Mouse (Mus musculus) embryonic facial prominence, embryonic 14.5 days (tissue): Measurements from ENCODE around the gene 9130019O22Rik. TPM values are rescaled to one million over a fixed set of nuclear protein-coding genes. Genes with fewer than 3 reads are reported as not detected.
A peak's percentile ranks its signal among the peaks of the same experiment; 100 is the strongest.
"Not testable (repeated sequence)": the region's sequence is repeated elsewhere in the genome, so short reads cannot be mapped to it uniquely, and the experiment has no call there.

Experiments used
- ATAC-seq: fragments of 200-750 bp; cut with Nextera tagmentation; 2 replicates; pipeline ENCODE4 v1.8.0; 2017; ENCODE audit warnings: low read depth, moderate number of reproducible peaks, moderate TSS enrichment
- DNase-seq: peaks from one replicate; pipeline ENCODE4 v3.0.0-alpha.2; 2015; ENCODE audit warnings: low spot score
- H3K27ac ChIP-seq: fragments of 300-500 bp; sonication (generic); replicated peaks from 2 replicates; pipeline ENCODE4 v1.5.1; 2014; ENCODE audit warnings: low read depth, mild to moderate bottlenecking, low read length, moderate library complexity
- H3K27me3 ChIP-seq: fragments of 300-500 bp; sonication (generic); replicated peaks from 2 replicates; pipeline ENCODE4 v1.6.1; 2014; ENCODE audit warnings: low read length; ENCODE audit not compliant: control insufficient read depth, insufficient read depth
- H3K36me3 ChIP-seq: fragments of 300-500 bp; sonication (generic); 2 replicates; pipeline ENCODE4 v1.6.1; 2014; ENCODE audit warnings: low read length, mixed read lengths; ENCODE audit not compliant: control insufficient read depth, insufficient read depth
- H3K4me1 ChIP-seq: fragments of 300-500 bp; sonication (generic); 2 replicates; pipeline ENCODE4 v1.6.1; 2014; ENCODE audit warnings: antibody characterized with exemption, low read length; ENCODE audit not compliant: control insufficient read depth, insufficient read depth
- H3K4me2 ChIP-seq: fragments of 300-500 bp; sonication (generic); 2 replicates; pipeline ENCODE4 v1.6.1; 2014; ENCODE audit warnings: low read depth, mild to moderate bottlenecking, low read length, moderate library complexity, mixed read lengths
- H3K4me3 ChIP-seq: fragments of 300-500 bp; sonication (generic); 2 replicates; pipeline ENCODE4 v1.5.1; 2014; ENCODE audit warnings: low read depth, mild to moderate bottlenecking, low read length
- H3K9ac ChIP-seq: fragments of 300-500 bp; sonication (generic); 2 replicates; pipeline ENCODE4 v1.6.1; 2014; ENCODE audit warnings: low read depth, mild to moderate bottlenecking, low read length, moderate library complexity, mixed read lengths
- H3K9me3 ChIP-seq: fragments of 300-500 bp; sonication (generic); 2 replicates; pipeline ENCODE4 v1.6.1; 2016; ENCODE audit warnings: low read length; ENCODE audit not compliant: control insufficient read depth
- WGBS: fragments of 180-500 bp; shearing (Covaris S2); extraction: QIAGEN DNeasy Blood & Tissue Kit; methylation state at CpG from one replicate; pipeline ENCODE4 v1.1.7; 2014; 5-methylcytosine and 5-hydroxymethylcytosine counted together
- polyA plus RNA-seq: library from polyadenylated mRNA; unstranded; fragments of >200 nt; fragmentation: Nextera tagmentation; extraction: Ambion mirVana; gene quantifications from 2 replicates; pipeline ENCODE4 v1.2.1, GENCODE M21; 2014

9130019O22Rik gene
- polyA plus RNA-seq, 1 experiment from 2014 or later: 5.9 TPM

DNA sequence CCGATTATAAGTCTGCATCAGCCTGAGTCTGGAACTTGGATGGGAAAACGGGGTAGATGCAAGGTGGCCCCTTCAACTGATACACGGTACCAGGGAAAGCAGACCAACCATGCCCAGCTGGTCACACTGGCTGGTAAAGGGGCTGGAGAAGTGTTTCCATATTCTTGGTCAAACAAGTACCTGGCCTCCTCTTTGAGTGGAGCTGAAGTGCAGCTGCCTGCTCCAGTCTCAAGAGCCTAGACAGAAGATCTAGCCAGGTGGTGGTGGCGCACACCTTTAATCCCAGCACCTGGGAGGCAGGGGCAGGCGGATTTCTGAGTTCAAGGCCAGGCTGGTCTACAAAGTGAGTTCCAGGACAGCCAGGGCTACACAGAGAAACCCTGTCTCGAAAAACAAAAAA, 45.1 kb downstream of the 9130019O22Rik start:
- 93% methylated on average over 6 of the region's 6 CpGs for WGBS
- H3K9ac ChIP-seq, DNase-seq, H3K27me3 ChIP-seq, ATAC-seq, H3K4me2 ChIP-seq, H3K9me3 ChIP-seq, H3K27ac ChIP-seq, H3K4me1 ChIP-seq, H3K4me3 ChIP-seq: not testable (repeated sequence)
- peaks cover 22% of the 10 kb centered on the region for H3K36me3 ChIP-seq

GRCm38 (mm10) chr7:127341356-127341755, 45.6 kb downstream of the 9130019O22Rik start:
- Histone ChIP-seq H3K9me3 (no peaks in the 10 kb centered on the region), H3K27ac (no peak overlapping the region), H3K4me3 (no peak overlapping the region), H3K4me1 (peaks cover 7% of the 10 kb centered on the region; the same call in 1 of the 2 replicates), H3K27me3 (no peaks in the 10 kb centered on the region), H3K9ac (no peak overlapping the region), H3K4me2 (no peak overlapping the region), H3K36me3 (peaks cover 22% of the 10 kb centered on the region)
- ATAC-seq: no peak
- no peak for DNase-seq
- WGBS: 96% methylated on average over 8 of the region's 8 CpGs

DNA sequence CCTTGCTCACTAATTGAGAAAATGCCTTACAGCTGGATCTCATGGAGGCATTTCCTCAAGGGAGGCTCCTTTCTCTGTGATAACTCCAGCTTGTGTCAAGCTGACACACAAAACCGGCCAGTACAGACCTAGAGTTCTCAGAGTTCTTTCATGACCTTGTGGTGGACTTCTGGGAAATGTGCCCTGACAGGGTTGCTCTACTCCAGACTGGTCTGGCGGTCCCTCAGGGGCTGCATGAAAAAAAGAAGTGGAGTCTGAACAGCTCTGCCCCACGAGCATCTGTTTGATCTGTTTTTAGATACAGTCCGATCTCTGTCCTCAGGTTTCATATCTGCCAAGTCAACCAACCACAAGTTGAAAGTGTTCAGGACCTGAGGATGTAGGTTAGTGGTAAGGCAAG, 49.3 kb downstream of the 9130019O22Rik start:
- 50% methylated on average over 4 of the region's 4 CpGs for WGBS
- DNase-seq (no peak), ATAC-seq (0 out of 2 replicates have a peak, but pooled peaks have one; percentile 30)
- H3K4me2 ChIP-seq: no peak overlapping the region
- H3K27me3 ChIP-seq: no peaks in the 10 kb centered on the region
- H3K4me1 ChIP-seq: no peaks in the 10 kb centered on the region
- peaks cover 10% of the 10 kb centered on the region for H3K36me3 ChIP-seq
- no peak overlapping the region for H3K9ac ChIP-seq
- H3K27ac ChIP-seq: no peak overlapping the region
- H3K9me3 ChIP-seq: no peaks in the 10 kb centered on the region
- H3K4me3 ChIP-seq: no peak overlapping the region

DNA sequence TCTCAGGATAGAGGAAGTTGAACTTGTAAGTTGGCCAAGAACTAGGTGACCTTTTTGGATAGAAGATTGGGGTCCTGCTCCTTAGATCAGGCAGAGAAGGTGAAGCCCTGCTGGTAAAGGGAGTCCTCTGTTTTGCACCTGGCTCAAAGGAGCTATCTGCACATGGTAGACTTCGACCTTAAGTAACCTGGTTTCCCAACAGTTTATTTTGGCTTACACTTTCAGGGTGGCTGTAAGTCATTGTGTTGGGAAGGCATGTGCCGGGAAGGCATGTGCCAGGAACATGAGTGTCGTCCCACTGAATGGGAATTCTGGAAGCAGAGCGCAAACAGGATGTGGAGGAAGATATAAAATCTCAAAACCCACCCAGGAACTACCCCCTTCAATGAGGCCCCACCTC, 51.4 kb downstream of the 9130019O22Rik start:
- H3K4me1 ChIP-seq: no peaks in the 10 kb centered on the region
- no peaks in the 10 kb centered on the region for H3K9me3 ChIP-seq
- no peak for ATAC-seq
- no peak overlapping the region for H3K4me2 ChIP-seq
- H3K4me3 ChIP-seq: no peak overlapping the region
- 81% methylated on average over 4 of the region's 4 CpGs for WGBS
- DNase-seq: no peak
- H3K27ac ChIP-seq: no peak overlapping the region
- H3K27me3 ChIP-seq: no peaks in the 10 kb centered on the region
- H3K9ac ChIP-seq: no peak overlapping the region
- no peaks in the 10 kb centered on the region for H3K36me3 ChIP-seq

- no peak for ATAC-seq
- WGBS: 81% methylated on average over 6 of the region's 6 CpGs
- no peak overlapping the region for H3K27ac ChIP-seq
Measured at GRCm38 (mm10) chr7:127333240-127333639, 53.7 kb downstream of the 9130019O22Rik start.

More at GRCm38 (mm10) chr7:127333240-127333639, 53.7 kb downstream of the 9130019O22Rik start:
- no peak overlapping the region for H3K9ac ChIP-seq
- no peaks in the 10 kb centered on the region for H3K9me3 ChIP-seq
- H3K4me2 ChIP-seq: no peak overlapping the region
- no peak for DNase-seq
- no peaks in the 10 kb centered on the region for H3K36me3 ChIP-seq
- H3K27me3 ChIP-seq: no peaks in the 10 kb centered on the region
- H3K4me3 ChIP-seq: no peak overlapping the region
- no peaks in the 10 kb centered on the region for H3K4me1 ChIP-seq

Other genes starting within 250 kb of the 9130019O22Rik start
- gene Spn, start 249.3 kb downstream of the 9130019O22Rik start, polyA plus RNA-seq: 0.32 and 0.34 TPM in 2 replicates
- gene Cd2bp2, start 191.1 kb downstream of the 9130019O22Rik start, polyA plus RNA-seq: 45.4 and 55.1 TPM in 2 replicates
- 25.0 and 27.1 TPM in 2 replicates for gene Tbc1d10b, start 178.7 kb downstream of the 9130019O22Rik start, polyA plus RNA-seq
- gene Mylpf, start 178.3 kb downstream of the 9130019O22Rik start, polyA plus RNA-seq: 1,018 and 1,489 TPM in 2 replicates
- 14.0 and 17.2 TPM in 2 replicates for gene Zfp553, start 154.1 kb downstream of the 9130019O22Rik start, polyA plus RNA-seq
- gene Sept1, start 154.0 kb downstream of the 9130019O22Rik start, polyA plus RNA-seq: 12.5 and 15.9 TPM in 2 replicates
- 53.4 and 54.0 TPM in 2 replicates for gene Zfp771, start 142.9 kb downstream of the 9130019O22Rik start, polyA plus RNA-seq
- 154 and 157 TPM in 2 replicates for gene Dctpp1, start 126.5 kb downstream of the 9130019O22Rik start, polyA plus RNA-seq
- gene Sephs2, start 113.1 kb downstream of the 9130019O22Rik start, polyA plus RNA-seq: 59.6 and 62.2 TPM in 2 replicates
- 1.2 and 1.7 TPM in 2 replicates for gene Itgal, start 90.9 kb downstream of the 9130019O22Rik start, polyA plus RNA-seq
- gene Zfp768, start 41.6 kb downstream of the 9130019O22Rik start, polyA plus RNA-seq: 5.2 and 5.9 TPM in 2 replicates
- 4.9 and 7.3 TPM in 2 replicates for gene Zfp747, start 11.1 kb downstream of the 9130019O22Rik start, polyA plus RNA-seq
- gene E430018J23Rik, start 6.5 kb upstream of the 9130019O22Rik start, polyA plus RNA-seq: 5.6 and 6.7 TPM in 2 replicates
- gene Zfp764, start 19.7 kb upstream of the 9130019O22Rik start, polyA plus RNA-seq: 6.8 and 8.3 TPM in 2 replicates
- 17.0 and 20.7 TPM in 2 replicates for gene Zfp688, start 34.9 kb upstream of the 9130019O22Rik start, polyA plus RNA-seq
- gene Zfp689, start 62.0 kb upstream of the 9130019O22Rik start, polyA plus RNA-seq: 7.1 and 7.6 TPM in 2 replicates
- 40.4 and 41.9 TPM in 2 replicates for gene Prr14, start 72.4 kb upstream of the 9130019O22Rik start, polyA plus RNA-seq
- gene Fbrs, start 92.0 kb upstream of the 9130019O22Rik start, polyA plus RNA-seq: 14.3 and 15.0 TPM in 2 replicates
- gene Srcap, start 124.8 kb upstream of the 9130019O22Rik start, polyA plus RNA-seq: 41.5 and 42.0 TPM in 2 replicates
- 12.2 and 13.2 TPM in 2 replicates for gene Gm42715, start 132.4 kb upstream of the 9130019O22Rik start, polyA plus RNA-seq
- 4.1 and 5.3 TPM in 2 replicates for gene Tmem265, start 174.2 kb upstream of the 9130019O22Rik start, polyA plus RNA-seq
- 35.2 TPM in 2 replicates for gene Phkg2, start 186.2 kb upstream of the 9130019O22Rik start, polyA plus RNA-seq
- 9.9 and 10.4 TPM in 2 replicates for gene Ccdc189, start 201.4 kb upstream of the 9130019O22Rik start, polyA plus RNA-seq
- 35.9 and 47.7 TPM in 2 replicates for gene Rnf40, start 201.6 kb upstream of the 9130019O22Rik start, polyA plus RNA-seq
- 13.0 and 17.9 TPM in 2 replicates for gene Zfp629, start 228.6 kb upstream of the 9130019O22Rik start, polyA plus RNA-seq